Mouse (Mus musculus) heart, embryonic 16.5 days (tissue): Measurements from ENCODE around the gene Hid1. TPM values are rescaled to one million over a fixed set of nuclear protein-coding genes. Genes with fewer than 3 reads are reported as not detected.

Source experiments
- ATAC-seq: fragments of 200-750 bp; cut with Nextera tagmentation; replicated peaks from 2 replicates; pipeline ENCODE4 v1.8.0; 2017; ENCODE audit warnings: moderate number of reproducible peaks; ENCODE audit not compliant: insufficient read depth, low FRiP score; ENCODE audit errors: extremely low read depth
- H3K27ac ChIP-seq: fragments of 300-500 bp; sonication (generic); 2 replicates; pipeline ENCODE4 v1.5.1; 2014; ENCODE audit warnings: mild to moderate bottlenecking, low read length, control low read depth, moderate library complexity
- H3K27me3 ChIP-seq: fragments of 300-500 bp; sonication (generic); 2 replicates; pipeline ENCODE4 v1.6.1; 2014; ENCODE audit warnings: low read length, mixed read lengths; ENCODE audit not compliant: control insufficient read depth, insufficient read depth
- H3K36me3 ChIP-seq: fragments of 300-500 bp; sonication (generic); 2 replicates; pipeline ENCODE4 v1.6.1; 2014; ENCODE audit not compliant: control insufficient read depth, insufficient read depth
- H3K4me1 ChIP-seq: fragments of 300-500 bp; sonication (generic); 2 replicates; pipeline ENCODE4 v1.6.1; 2014; ENCODE audit warnings: low read length, mixed read lengths; ENCODE audit not compliant: control insufficient read depth, insufficient read depth
- H3K4me2 ChIP-seq: fragments of 300-500 bp; sonication (generic); 2 replicates; pipeline ENCODE4 v1.6.1; 2014; ENCODE audit warnings: low read depth, mild to moderate bottlenecking, control low read depth, low read length
- H3K4me3 ChIP-seq: fragments of 300-500 bp; sonication (generic); 2 replicates; pipeline ENCODE4 v1.5.1; 2014; ENCODE audit warnings: mild to moderate bottlenecking, control low read depth, low read length
- H3K9ac ChIP-seq: fragments of 300-500 bp; sonication (generic); 2 replicates; pipeline ENCODE4 v1.6.1; 2014; ENCODE audit warnings: low read length, control low read depth
- H3K9me3 ChIP-seq: fragments of 300-500 bp; sonication (generic); replicated peaks from 2 replicates; pipeline ENCODE4 v1.6.1; 2016; ENCODE audit warnings: low read length; ENCODE audit not compliant: control insufficient read depth
- WGBS: fragments of 180-500 bp; shearing (Covaris S2); extraction: QIAGEN DNeasy Blood & Tissue Kit; methylation state at CpG from one replicate; pipeline ENCODE4 v1.1.7; 2014; 5-methylcytosine and 5-hydroxymethylcytosine counted together
- polyA plus RNA-seq: library from polyadenylated mRNA; unstranded; fragments of >200 nt; fragmentation: Nextera tagmentation; extraction: Ambion mirVana; gene quantifications from 2 replicates; pipeline ENCODE4 v1.2.1, GENCODE M21; 2015

Hid1 gene
- polyA plus RNA-seq, 1 experiment from 2014 or later, result 8.5 TPM

DNA sequence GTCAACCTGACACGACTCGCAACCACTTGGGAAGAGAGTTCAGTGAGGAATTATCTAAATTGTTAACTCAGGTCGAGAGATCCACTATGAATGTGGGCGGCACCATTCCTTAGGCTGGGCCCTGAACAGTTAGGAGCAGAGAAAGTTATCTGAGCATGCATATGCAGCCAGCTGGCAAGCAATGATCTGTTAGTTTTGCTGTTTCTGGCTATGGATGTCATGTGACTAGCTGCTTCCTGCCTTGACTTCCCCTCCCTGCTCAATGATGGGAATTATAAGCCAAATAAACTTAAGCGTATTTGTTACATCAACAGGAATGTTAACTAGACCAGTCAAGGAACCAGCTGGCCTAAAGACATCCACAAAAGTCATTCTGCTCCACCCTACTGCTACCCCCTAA is 14.2 kb downstream of the Hid1 start:
- H3K27me3 ChIP-seq, result peaks cover 25% of the 10 kb centered on the region
- WGBS, result 85% methylated on average over 5 of the region's 5 CpGs

DNA sequence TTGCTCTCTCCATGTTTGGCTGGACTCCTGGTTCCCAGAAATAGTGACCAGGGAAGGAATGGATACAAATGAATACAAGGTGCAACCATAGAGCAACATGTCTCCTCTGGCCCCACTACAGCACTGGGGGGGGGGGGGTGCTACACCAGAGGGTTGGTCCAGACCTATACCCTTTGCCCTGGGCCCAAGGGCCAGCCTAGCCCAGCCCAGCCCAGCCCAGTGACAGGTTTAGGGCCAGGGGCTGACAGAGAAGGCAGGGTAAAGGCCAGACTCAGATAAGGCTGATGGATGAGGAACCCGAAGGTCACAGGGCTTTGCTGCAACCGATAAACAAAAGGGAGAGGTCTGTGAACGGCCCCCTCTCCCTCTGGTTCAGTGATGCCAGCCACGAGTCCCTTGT is 17.6 kb downstream of the Hid1 start:
- 38% methylated on average over 4 of the region's 4 CpGs for WGBS
- H3K4me3 ChIP-seq, result no peak overlapping the region
- ATAC-seq, result no peak

More for the DNA sequence above, 14.2 kb downstream of the Hid1 start:
- Histone ChIP-seq H3K9me3 (no peaks in the 10 kb centered on the region), H3K4me2 (no peak overlapping the region), H3K4me3 (no peak overlapping the region), H3K9ac (no peak overlapping the region), H3K27ac (no peak overlapping the region), H3K36me3 (no peaks in the 10 kb centered on the region), H3K4me1 (no peaks in the 10 kb centered on the region)
- ATAC-seq, result no peak

DNA sequence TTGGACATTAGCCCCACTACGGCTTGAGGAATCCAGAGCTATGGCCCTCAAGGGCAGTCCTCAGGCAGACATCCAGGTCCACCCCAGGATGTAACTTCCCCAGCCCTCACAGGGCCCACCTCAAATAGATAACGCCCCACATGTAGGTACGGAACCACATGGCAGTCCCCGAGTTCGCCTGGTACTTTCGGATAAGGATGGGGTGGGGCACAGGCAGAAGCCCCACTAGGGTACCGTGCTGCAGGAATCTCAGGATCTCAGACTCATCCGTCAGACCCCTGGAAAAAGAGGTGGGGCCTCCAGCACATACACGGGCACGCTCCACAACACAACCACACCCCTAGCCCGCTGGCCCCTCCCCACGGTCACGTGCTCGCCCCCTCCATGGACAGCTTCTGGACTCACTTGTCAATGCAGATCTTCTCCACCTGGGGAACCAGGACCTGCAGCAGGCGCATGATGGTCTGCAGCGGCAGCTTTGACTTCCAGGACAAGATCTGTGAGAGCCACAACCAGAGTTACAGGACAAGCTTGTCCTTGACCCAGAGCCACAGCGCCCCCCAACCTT is 18.8 kb downstream of the Hid1 start:
- Histone ChIP-seq H3K9ac (no peak overlapping the region), H3K36me3 (no peaks in the 10 kb centered on the region), H3K27me3 (peaks cover 45% of the 10 kb centered on the region), H3K4me2 (no peak overlapping the region), H3K4me3 (no peak overlapping the region), H3K4me1 (no peaks in the 10 kb centered on the region), H3K27ac (no peak overlapping the region), H3K9me3 (no peaks in the 10 kb centered on the region)
- ATAC-seq, result no peak
- 43% methylated on average over 17 of the region's 17 CpGs for WGBS

More for the DNA sequence above, 17.6 kb downstream of the Hid1 start:
- no peak overlapping the region for H3K27ac ChIP-seq
- no peaks in the 10 kb centered on the region for H3K9me3 ChIP-seq
- H3K4me2 ChIP-seq, result no peak overlapping the region
- no peak overlapping the region for H3K9ac ChIP-seq
- H3K27me3 ChIP-seq, result peaks cover 34% of the 10 kb centered on the region
- H3K4me1 ChIP-seq, result no peaks in the 10 kb centered on the region
- H3K36me3 ChIP-seq, result no peaks in the 10 kb centered on the region

DNA sequence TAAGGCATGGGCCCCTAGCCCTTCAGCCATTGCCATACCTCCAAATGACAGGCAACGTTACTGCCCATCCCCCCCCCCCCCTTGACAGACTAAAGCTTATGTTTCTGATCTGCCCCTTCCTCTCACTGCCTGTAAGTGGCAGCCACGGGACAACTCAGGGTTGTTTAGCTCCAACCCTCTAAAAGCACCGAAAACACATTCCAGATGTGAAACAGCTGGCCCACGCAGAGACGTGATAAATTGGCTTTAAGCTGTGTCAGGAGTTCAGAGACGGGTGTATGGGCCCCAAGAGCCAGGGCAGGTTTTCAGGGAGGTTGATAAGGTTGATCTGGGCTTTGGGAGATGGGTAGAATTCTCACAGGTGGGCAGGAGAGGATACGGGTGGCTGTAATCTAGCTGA is 22.0 kb downstream of the Hid1 start:
- ATAC-seq, result no peak
- H3K4me3 ChIP-seq, result no peak overlapping the region
- no peaks in the 10 kb centered on the region for H3K4me1 ChIP-seq
- H3K27ac ChIP-seq, result no peak overlapping the region
- peaks cover 52% of the 10 kb centered on the region for H3K27me3 ChIP-seq
- no peak overlapping the region for H3K4me2 ChIP-seq
- H3K9me3 ChIP-seq, result no peaks in the 10 kb centered on the region
- WGBS, result 28% methylated on average over 7 of the region's 7 CpGs
- H3K36me3 ChIP-seq, result no peaks in the 10 kb centered on the region
- no peak overlapping the region for H3K9ac ChIP-seq

DNA sequence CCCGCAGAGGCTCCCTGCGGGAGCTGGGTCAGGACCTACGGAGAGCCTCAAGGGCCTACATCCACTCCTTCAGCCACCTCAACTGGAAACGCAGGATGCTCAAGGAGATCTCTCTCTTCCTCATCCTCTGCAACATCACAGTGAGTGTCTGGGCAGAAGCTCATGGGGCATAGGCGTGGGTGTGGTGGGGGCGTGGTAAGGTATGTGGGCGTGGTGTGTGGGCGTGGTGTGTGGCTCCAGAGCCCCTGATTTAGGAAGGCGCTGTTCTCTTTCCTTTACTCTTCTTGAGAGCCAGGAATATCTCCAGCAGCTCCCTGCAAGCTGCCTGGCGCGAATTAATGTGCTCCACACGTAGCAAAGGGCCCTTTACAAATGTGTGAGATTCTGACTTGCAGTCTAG is 22.6 kb downstream of the Hid1 start:
- Histone ChIP-seq H3K27me3 (peaks cover 52% of the 10 kb centered on the region), H3K27ac (no peak overlapping the region), H3K9me3 (no peaks in the 10 kb centered on the region), H3K4me3 (no peak overlapping the region), H3K9ac (no peak overlapping the region), H3K36me3 (no peaks in the 10 kb centered on the region), H3K4me2 (no peak overlapping the region), H3K4me1 (no peaks in the 10 kb centered on the region)
- no peak for ATAC-seq
- 6% methylated on average over 12 of the region's 12 CpGs for WGBS

DNA sequence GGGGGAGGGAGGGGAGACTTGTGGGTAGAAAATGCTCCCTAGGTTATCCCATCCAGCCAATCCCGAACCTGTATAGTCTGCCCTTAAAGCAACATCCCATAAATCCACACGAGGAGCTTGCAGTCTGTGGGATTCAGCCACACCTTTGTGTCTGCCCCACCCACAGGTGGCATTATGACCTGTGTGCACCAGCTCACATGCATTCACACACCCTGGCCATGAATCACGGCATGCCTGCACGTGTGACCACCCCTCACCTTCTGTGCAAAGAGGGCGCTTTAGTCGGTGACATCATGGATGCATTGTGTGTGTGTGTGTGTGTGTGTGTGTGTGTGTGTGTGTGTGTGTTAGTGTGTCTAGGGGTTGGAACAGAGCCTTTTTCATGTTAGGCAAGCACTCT is 25.7 kb downstream of the Hid1 start:
- Histone ChIP-seq H3K27me3 (peaks cover 55% of the 10 kb centered on the region), H3K9ac (no peak overlapping the region), H3K36me3 (no peaks in the 10 kb centered on the region), H3K27ac (no peak overlapping the region), H3K9me3 (no peaks in the 10 kb centered on the region), H3K4me2 (no peak overlapping the region), H3K4me1 (no peaks in the 10 kb centered on the region), H3K4me3 (no peak overlapping the region)
- ATAC-seq, result no peak
- 70% methylated on average over 6 of the region's 6 CpGs for WGBS

DNA sequence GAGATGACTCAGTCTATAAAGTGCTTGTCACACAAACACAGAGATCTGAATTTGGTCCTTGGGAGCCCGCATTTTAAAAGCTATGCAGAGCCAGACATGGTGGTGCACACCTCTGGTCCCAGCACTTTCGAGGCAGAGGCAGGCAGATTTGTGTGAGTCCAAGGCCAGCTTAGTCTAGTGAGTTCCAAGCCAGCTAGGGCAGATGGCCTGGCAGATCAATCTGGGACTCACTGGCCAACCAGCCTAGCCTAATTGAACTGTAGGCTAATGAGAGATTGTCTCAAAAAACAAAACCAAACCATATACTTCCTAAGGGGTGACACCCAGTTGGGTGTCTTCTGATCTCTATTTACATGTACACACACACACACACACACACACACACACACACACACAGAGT is 26.3 kb downstream of the Hid1 start:
- H3K4me1 ChIP-seq, result no peaks in the 10 kb centered on the region
- H3K9ac ChIP-seq, result no peak overlapping the region
- H3K9me3 ChIP-seq, result no peaks in the 10 kb centered on the region
- WGBS, result 61% methylated on average over 2 of the region's 2 CpGs
- H3K4me3 ChIP-seq, result no peak overlapping the region
- H3K4me2 ChIP-seq, result no peak overlapping the region
- H3K27me3 ChIP-seq, result peaks cover 55% of the 10 kb centered on the region
- H3K36me3 ChIP-seq, result no peaks in the 10 kb centered on the region
- ATAC-seq, result no peak
- no peak overlapping the region for H3K27ac ChIP-seq

DNA sequence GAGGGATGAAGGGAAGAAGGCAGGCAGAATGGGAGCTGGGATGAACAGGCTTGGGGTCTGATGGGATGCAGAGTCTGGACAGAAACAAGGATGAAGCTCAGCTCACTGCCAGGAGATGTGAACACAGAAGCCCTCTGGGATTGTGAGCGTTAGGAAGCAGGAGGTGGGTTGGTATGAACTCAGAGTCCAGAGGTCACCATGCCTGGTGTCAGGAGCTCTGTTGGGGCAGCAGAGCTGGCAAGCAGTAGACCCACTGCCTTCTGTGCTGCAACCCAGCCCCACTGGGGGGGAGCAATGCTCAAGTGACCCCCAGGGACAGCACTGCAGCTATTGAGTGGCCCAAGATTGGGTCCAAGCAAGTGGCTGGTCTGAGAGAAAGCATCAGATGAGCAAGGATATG is 29.7 kb downstream of the Hid1 start:
- no peak for ATAC-seq

DNA sequence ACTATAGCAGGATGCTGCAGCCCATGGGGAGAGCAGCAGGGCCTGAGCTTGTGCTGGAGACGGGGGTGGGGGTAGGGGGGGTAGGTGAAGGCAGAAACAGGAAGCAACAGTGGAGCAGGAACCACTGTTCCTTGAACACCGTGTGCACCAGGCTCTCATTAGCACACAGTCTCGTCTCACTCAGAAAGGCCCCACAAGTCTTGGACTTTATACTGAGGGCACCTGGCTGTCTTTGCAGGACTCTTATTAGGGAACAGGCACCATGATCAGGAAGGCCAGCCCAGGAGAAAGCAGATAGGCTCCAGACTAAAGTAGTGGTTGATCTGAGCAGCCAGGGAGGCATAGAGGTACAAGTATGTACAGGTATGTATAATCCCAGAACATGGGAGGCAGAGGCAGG is 30.2 kb downstream of the Hid1 start:
- ATAC-seq, result no peak
- WGBS, result 36% methylated on average over 3 of the region's 3 CpGs
- 0 out of 2 replicates have a peak, but pooled peaks cover 2% of the 10 kb centered on the region for H3K4me1 ChIP-seq
- no peak overlapping the region for H3K9ac ChIP-seq
- no peaks in the 10 kb centered on the region for H3K9me3 ChIP-seq
- H3K4me3 ChIP-seq, result no peak overlapping the region
- no peak overlapping the region for H3K27ac ChIP-seq
- no peak overlapping the region for H3K4me2 ChIP-seq
- H3K36me3 ChIP-seq, result no peaks in the 10 kb centered on the region
- peaks cover 65% of the 10 kb centered on the region for H3K27me3 ChIP-seq

More for the DNA sequence above, 29.7 kb downstream of the Hid1 start:
- Histone ChIP-seq H3K27me3 (peaks cover 61% of the 10 kb centered on the region), H3K9me3 (no peaks in the 10 kb centered on the region), H3K4me1 (0 out of 2 replicates have a peak, but pooled peaks cover 2% of the 10 kb centered on the region), H3K4me2 (no peak overlapping the region), H3K27ac (no peak overlapping the region), H3K9ac (no peak overlapping the region), H3K36me3 (no peaks in the 10 kb centered on the region), H3K4me3 (no peak overlapping the region)
- 50% methylated on average over 1 of the region's 1 CpGs for WGBS
